Mouse (Mus musculus): Measurements from ENCODE around the gene Zer1. TPM values are rescaled to one million over a fixed set of nuclear protein-coding genes. Genes with fewer than 3 reads are reported as not detected.

Zer1 gene
- total RNA-seq, 2 experiments from 2014 or later: 31.6 to 40.4 TPM

- no peak for DNase-seq (ENCODE audit: low spot score in 2 of 2)
Observed at GRCm38 (mm10) chr2:30078760-30079159, 45.6 kb downstream of the Zer1 start.

- DNase-seq (ENCODE audit: low spot score in 2 of 2): no peak
Observed at GRCm38 (mm10) chr2:30078349-30078712, 46.1 kb downstream of the Zer1 start.

- DNase-seq (ENCODE audit: low spot score in 2 of 2): peak; percentile 92 to 93
Observed at GRCm38 (mm10) chr2:30077502-30078348, 46.7 kb downstream of the Zer1 start, which contains the start of gene Pkn3. TSS of gene Pkn3 (plus strand) at chr2:30077684.

GRCm38 (mm10) chr2:30076959-30077358 is 47.4 kb downstream of the Zer1 start:
- no peak for DNase-seq (ENCODE audit: low spot score in 2 of 2)

- DNase-seq (ENCODE audit: low spot score in 2 of 2): no peak
Observed at GRCm38 (mm10) chr2:30076439-30076838, 47.9 kb downstream of the Zer1 start.

- no peak for DNase-seq (ENCODE audit: low spot score in 2 of 2)
Observed at GRCm38 (mm10) chr2:30075625-30076024, 48.8 kb downstream of the Zer1 start.

- no peak for DNase-seq (ENCODE audit: low spot score in 2 of 2)
Observed at GRCm38 (mm10) chr2:30073285-30073684, 51.1 kb downstream of the Zer1 start.

- no peak for DNase-seq (ENCODE audit: low spot score in 2 of 2)
Observed at GRCm38 (mm10) chr2:30072875-30073274, 51.5 kb downstream of the Zer1 start.

- no peak for DNase-seq (ENCODE audit: low spot score in 2 of 2)
Observed at GRCm38 (mm10) chr2:30067962-30068361, 56.4 kb downstream of the Zer1 start.

- DNase-seq (ENCODE audit: low spot score in 2 of 2): peak; percentile 42 to 49
Observed at GRCm38 (mm10) chr2:30067031-30067888, 57.1 kb downstream of the Zer1 start.

GRCm38 (mm10) chr2:30066046-30066901 is 58.1 kb downstream of the Zer1 start:
- peak; percentile 96 for DNase-seq (ENCODE audit: low spot score in 2 of 2)

GRCm38 (mm10) chr2:30064298-30064697 is 60.1 kb downstream of the Zer1 start:
- no peak for DNase-seq (ENCODE audit: low spot score in 2 of 2)

- DNase-seq (ENCODE audit: low spot score in 2 of 2): no peak
Observed at GRCm38 (mm10) chr2:30063791-30064190, 60.6 kb downstream of the Zer1 start.

GRCm38 (mm10) chr2:30063235-30063634 is 61.1 kb downstream of the Zer1 start:
- DNase-seq (ENCODE audit: low spot score in 2 of 2): peak in 1 of 2 experiments; percentile 55

- peak; percentile 53 to 71 for DNase-seq (ENCODE audit: low spot score in 2 of 2)
Observed at GRCm38 (mm10) chr2:30062249-30063093, 61.9 kb downstream of the Zer1 start.

- peak; percentile 57 to 58 for DNase-seq (ENCODE audit: low spot score in 2 of 2)
Observed at GRCm38 (mm10) chr2:30061215-30062166, 62.9 kb downstream of the Zer1 start.

GRCm38 (mm10) chr2:30058418-30058817 is 66.0 kb downstream of the Zer1 start:
- DNase-seq (ENCODE audit: low spot score in 2 of 2): no peak

GRCm38 (mm10) chr2:30057223-30057904 is 67.0 kb downstream of the Zer1 start, which contains the start of gene Set:
TSS of gene Set (plus strand) at chr2:30057378.
- no peak for DNase-seq (ENCODE audit: low spot score in 2 of 2)
